Mouse (Mus musculus) cerebellum, adult 2 months (tissue): ENCODE results near the gene Sh3pxd2a.

Experiments used
- CTCF ChIP-seq: fragments of 200-500 bp; IDR thresholded peaks from 2 replicates; pipeline ENCODE4 v1.5.1; 2011; ENCODE audit warnings: low read depth, mild to moderate bottlenecking, control low read depth, low read length, moderate library complexity, borderline replicate concordance; ENCODE audit not compliant: insufficient read depth
- POLR2A ChIP-seq: fragments of 200-500 bp; IDR thresholded peaks from 2 replicates; pipeline ENCODE4 v1.6.1; 2011; ENCODE audit warnings: low read length, control low read depth, borderline replicate concordance; ENCODE audit not compliant: insufficient read depth

DNA sequence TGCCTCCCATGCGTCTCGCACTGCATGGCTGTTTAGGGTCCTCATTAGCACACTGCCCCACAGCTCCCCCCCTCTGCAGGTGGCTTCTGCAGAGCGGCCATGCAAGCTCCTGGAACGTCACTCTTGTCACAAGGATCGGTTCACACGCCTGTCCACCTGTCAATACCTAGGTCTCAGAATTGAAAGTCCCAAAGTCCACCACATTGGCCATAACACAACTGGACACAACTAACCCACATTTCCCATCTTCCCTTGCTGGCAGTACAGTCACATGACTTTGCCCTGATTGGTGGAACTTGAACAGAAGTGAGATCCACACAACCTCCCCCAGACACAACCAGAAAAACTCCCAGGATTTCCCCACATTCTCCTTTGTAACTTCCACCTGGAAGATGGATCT lies 53.9 kb downstream of the Sh3pxd2a start:
- TF ChIP-seq CTCF (no peak), POLR2A (no peak)
